Comparison of ENCODE assay signal across 28 mouse cellular contexts in genomic region chr2:117137751-117138150, GRCm38 (mm10).
"Had no signal": no experiment of that assay in that cellular context is flagged by ENCODE, and none has a peak within 500 bp of the region (broad histone marks: within the 10 kb centered on the region; RNA-seq: fewer than 3 reads in every experiment).

No protein-coding gene starts in this region.

- H3K9ac ChIP-seq: heart, embryonic 13.5 days; heart, embryonic 15.5 days; hindbrain, embryonic 12.5 days; hindbrain, embryonic 14.5 days; intestine, embryonic 15.5 days; limb, embryonic 12.5 days; liver, embryonic 13.5 days; liver, embryonic 15.5 days; liver, postnatal 0 days had no signal

- H3K4me2 ChIP-seq: heart, embryonic 11.5 days; heart, embryonic 13.5 days; heart, embryonic 15.5 days; hindbrain, embryonic 12.5 days; hindbrain, embryonic 14.5 days; intestine, embryonic 15.5 days; limb, embryonic 12.5 days; liver, embryonic 11.5 days; liver, embryonic 13.5 days; liver, embryonic 15.5 days had no signal

- H3K27ac ChIP-seq: heart, adult 2 months; heart, embryonic 13.5 days; heart, embryonic 15.5 days; hindbrain, embryonic 10.5 days; hindbrain, embryonic 12.5 days; hindbrain, embryonic 14.5 days; intestine, embryonic 15.5 days; layer of hippocampus, adult 2 months; left cerebral cortex, adult 2 months; limb, embryonic 10.5 days; limb, embryonic 12.5 days; liver, embryonic 13.5 days; liver, embryonic 15.5 days had no signal

- H3K36me3 ChIP-seq: heart, embryonic 13.5 days; heart, embryonic 15.5 days; hindbrain, embryonic 10.5 days; hindbrain, embryonic 12.5 days; intestine, embryonic 15.5 days; limb, embryonic 10.5 days; limb, embryonic 12.5 days; liver, embryonic 13.5 days; liver, embryonic 15.5 days had no signal

- H3K27me3 ChIP-seq: heart, embryonic 13.5 days; heart, embryonic 15.5 days; hindbrain, embryonic 12.5 days; intestine, embryonic 15.5 days; limb, embryonic 12.5 days; liver, embryonic 13.5 days; liver, embryonic 15.5 days had no signal

- H3K4me3 ChIP-seq: heart, adult 2 months; heart, embryonic 13.5 days; heart, embryonic 15.5 days; hindbrain, embryonic 10.5 days; hindbrain, embryonic 12.5 days; intestine, embryonic 15.5 days; layer of hippocampus, adult 2 months; left cerebral cortex, adult 2 months; limb, embryonic 10.5 days; limb, embryonic 12.5 days; liver, embryonic 13.5 days; liver, embryonic 15.5 days had no signal

- H3K4me1 ChIP-seq: hindbrain, embryonic 12.5 days; limb, embryonic 10.5 days; limb, embryonic 12.5 days had no signal

- ATAC-seq: hindbrain, embryonic 16.5 days; inflammation-experienced regulatory T-cells, adult 6 months; intestine, embryonic 15.5 days; intestine, postnatal 0 days; liver, postnatal 0 days had no signal

- DNase-seq: gastrocnemius, postnatal 10 days; gastrocnemius, postnatal 25 days; heart, adult 2 months; heart, postnatal 4 days; kidney, adult 18-20 months; kidney, adult 8-10 months; kidney, postnatal 10 days; kidney, postnatal 25 days; kidney, postnatal 4 days; liver; liver, embryonic 13.5 days; liver, postnatal 0 days had no signal

- H3K9me3 ChIP-seq: heart, embryonic 13.5 days; heart, embryonic 15.5 days; hindbrain, embryonic 10.5 days; hindbrain, embryonic 12.5 days; intestine, embryonic 15.5 days; limb, embryonic 10.5 days; limb, embryonic 12.5 days; liver, embryonic 13.5 days; liver, embryonic 15.5 days had no signal
